Mouse (Mus musculus): ENCODE measurements around the gene Dusp8. TPM values are rescaled to one million over a fixed set of nuclear protein-coding genes. Genes with fewer than 3 reads are reported as not detected.

The Dusp8 gene
- polyA plus RNA-seq, 1 experiment: 0.28 TPM

DNA sequence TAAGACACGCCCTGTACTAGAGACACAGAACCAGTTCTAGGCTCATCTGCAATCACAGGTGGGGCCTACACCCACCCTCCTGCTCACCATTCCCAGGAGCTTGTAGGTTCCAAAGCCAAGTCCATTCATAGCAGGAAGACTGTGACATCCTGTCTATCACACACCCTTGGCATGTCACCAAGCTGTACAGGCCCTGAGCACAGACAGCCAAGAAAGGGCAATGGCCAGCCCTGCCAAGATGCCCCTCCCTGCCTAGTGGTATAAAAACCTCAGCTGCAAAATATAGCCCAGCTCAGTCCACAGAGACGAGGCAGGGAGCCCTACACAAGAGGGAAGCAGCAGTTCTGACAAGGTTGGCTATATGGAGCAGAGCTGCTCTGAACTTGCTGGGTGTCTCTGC, 61.4 kb downstream of the Dusp8 start:
- TF ChIP-seq GATA1 (IDR thresholded peaks at IDR 0.05; ENCODE audit: low read length): no peak

- no peak for TF ChIP-seq GATA1 (IDR thresholded peaks at IDR 0.05; ENCODE audit: low read length)
These were observed 65.6 kb downstream of the Dusp8 start for GRCm38 (mm10) chr7:142030073-142030472.

Other genes with a start within 250 kb of the Dusp8 start
- gene Tollip, start 177.3 kb downstream of the Dusp8 start, polyA plus RNA-seq (2012): 62.0 and 70.2 TPM in 2 replicates
- gene Brsk2, start 146.1 kb downstream of the Dusp8 start, polyA plus RNA-seq (2012): 0.02 TPM in 1 of 2 replicates, not detected in the other
- gene Mob2, start 34.8 kb downstream of the Dusp8 start, polyA plus RNA-seq (2012): 38.6 and 39.4 TPM in 2 replicates
- not detected in 2 replicates for gene Gm45618, start 24.9 kb upstream of the Dusp8 start, polyA plus RNA-seq (2012)
- gene Gm39115, start 40.2 kb upstream of the Dusp8 start, polyA plus RNA-seq (2012): not detected in 2 replicates
- not detected in 2 replicates for gene Gm45337, start 48.8 kb upstream of the Dusp8 start, polyA plus RNA-seq (2012)
- not detected in 2 replicates for gene Gm29735, start 61.3 kb upstream of the Dusp8 start, polyA plus RNA-seq (2012)
- gene Gm4553, start 69.9 kb upstream of the Dusp8 start, polyA plus RNA-seq (2012): not detected in 2 replicates
- not detected in 2 replicates for gene Krtap5-2, start 80.2 kb upstream of the Dusp8 start, polyA plus RNA-seq (2012)
- not detected in 2 replicates for gene Gm10153, start 94.5 kb upstream of the Dusp8 start, polyA plus RNA-seq (2012)
- not detected in 2 replicates for gene Krtap5-3, start 105.5 kb upstream of the Dusp8 start, polyA plus RNA-seq (2012)
- not detected in 2 replicates for gene Gm7579, start 116.0 kb upstream of the Dusp8 start, polyA plus RNA-seq (2012)
- not detected in 2 replicates for gene Krtap5-5, start 134.1 kb upstream of the Dusp8 start, polyA plus RNA-seq (2012)
- not detected in 2 replicates for gene Gm40460, start 145.2 kb upstream of the Dusp8 start, polyA plus RNA-seq (2012)
- not detected in 2 replicates for gene Gm2431, start 162.5 kb upstream of the Dusp8 start, polyA plus RNA-seq (2012)
- gene Gm4559, start 178.5 kb upstream of the Dusp8 start, polyA plus RNA-seq (2012): not detected in 2 replicates
- gene Krtap5-1, start 201.3 kb upstream of the Dusp8 start, polyA plus RNA-seq (2012): not detected in 2 replicates
- not detected in 2 replicates for gene Krtap5-4, start 207.7 kb upstream of the Dusp8 start, polyA plus RNA-seq (2012)

Data from G1E-ER4 (cell line).